Comparison of ENCODE assay signal across 18 mouse cellular contexts in genomic region chr5:15483576-15483975, GRCm38 (mm10). TPM values are rescaled to one million over a fixed set of nuclear protein-coding genes. Genes with fewer than 3 reads are reported as not detected.
"Had no signal": no experiment of that assay in that cellular context is flagged by ENCODE, and none has a peak within 500 bp of the region (broad histone marks: within the 10 kb centered on the region; RNA-seq: fewer than 3 reads in every experiment).

No protein-coding gene starts in this region.

RNA-seq across cellular contexts. Expression of gene Gm21149, which starts 7.3 kb away (rescaled TPM):
- polyA plus RNA-seq: gonadal fat pad, adult 2 months; heart, adult 2 months; hindbrain, embryonic 10.5 days; hindbrain, embryonic 12.5 days; hindbrain, embryonic 14.5 days; hindbrain, embryonic 16.5 days; intestine, embryonic 15.5 days; intestine, postnatal 0 days; kidney, embryonic 14.5 days; kidney, embryonic 16.5 days; limb, embryonic 12.5 days; limb, embryonic 14.5 days; liver, adult 2 months; liver, embryonic 12.5 days had no signal

RNA-seq across cellular contexts. Expression of gene Gm21190, which starts 45.4 kb away (rescaled TPM):
- polyA plus RNA-seq: gonadal fat pad, adult 2 months; heart, adult 2 months; heart, embryonic 12.5 days; heart, embryonic 14.5 days; heart, embryonic 16.5 days; hindbrain, embryonic 10.5 days; hindbrain, embryonic 12.5 days; hindbrain, embryonic 14.5 days; hindbrain, embryonic 16.5 days; inflammation-experienced regulatory T-cells, adult 6 months; intestine, embryonic 15.5 days; intestine, postnatal 0 days; kidney, embryonic 14.5 days; kidney, embryonic 16.5 days; limb, embryonic 12.5 days; limb, embryonic 14.5 days; liver, adult 2 months; liver, embryonic 12.5 days had no signal
